Mouse (Mus musculus) left cerebral cortex, postnatal 4 days (tissue): ENCODE data around the gene Fscn2. TPM values are rescaled to one million over a fixed set of nuclear protein-coding genes. Genes with fewer than 3 reads are reported as not detected.

Source experiments
- DNase-seq: peaks from one replicate; pipeline ENCODE4 v3.0.0-alpha.2; 2022
- intact Hi-C: fragments of 180-260 bp; cut with DNase I; formaldehyde crosslinking; loops from one replicate; pipeline ENCODE4 v1.15.1; 2025
- total RNA-seq, 2 experiments: library from RNA; stranded (reverse); gene quantifications; 2 replicates each; pipeline ENCODE4 v1.2.3; 2021

Gene Fscn2
- under 1 TPM; 0.42 to 0.44 TPM for total RNA-seq

DNA sequence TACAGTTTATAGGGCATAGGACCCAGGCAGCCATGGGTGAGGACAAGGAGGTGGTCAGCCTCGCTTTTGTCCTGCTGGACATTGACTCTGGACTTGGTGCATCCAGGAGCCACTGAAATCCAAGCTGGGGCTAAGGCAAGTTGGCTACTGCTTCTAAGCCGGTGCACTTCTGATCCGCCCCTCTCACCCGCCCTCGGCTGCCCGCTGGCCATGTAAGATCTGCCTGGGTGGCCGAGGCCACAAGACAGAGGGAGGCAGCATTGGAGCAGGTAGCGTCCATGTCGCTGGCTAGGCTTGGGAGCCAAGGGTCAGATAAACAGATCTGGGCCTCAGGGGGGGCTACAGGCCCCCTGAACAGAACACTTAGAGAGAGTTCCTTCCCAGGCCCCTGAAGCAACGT is at the start of gene Fscn2:
Fscn2 (plus strand) TSS at position 240 of the 400 bp plus-strand sequence.
- DNase-seq: no peak
- intact Hi-C loops: no loop called here

- DNase-seq: no peak
- intact Hi-C loops: no loop called here
Measured at GRCm38 (mm10) chr11:120311561-120311960, 49.8 kb upstream of the Fscn2 start.

GRCm38 (mm10) chr11:120312069-120312468 is 49.3 kb upstream of the Fscn2 start:
- no peak for DNase-seq
- intact Hi-C loops: no loop called here

- intact Hi-C loops: no loop called here
- no peak for DNase-seq
Measured at GRCm38 (mm10) chr11:120313906-120314685, 47.2 kb upstream of the Fscn2 start.

DNA sequence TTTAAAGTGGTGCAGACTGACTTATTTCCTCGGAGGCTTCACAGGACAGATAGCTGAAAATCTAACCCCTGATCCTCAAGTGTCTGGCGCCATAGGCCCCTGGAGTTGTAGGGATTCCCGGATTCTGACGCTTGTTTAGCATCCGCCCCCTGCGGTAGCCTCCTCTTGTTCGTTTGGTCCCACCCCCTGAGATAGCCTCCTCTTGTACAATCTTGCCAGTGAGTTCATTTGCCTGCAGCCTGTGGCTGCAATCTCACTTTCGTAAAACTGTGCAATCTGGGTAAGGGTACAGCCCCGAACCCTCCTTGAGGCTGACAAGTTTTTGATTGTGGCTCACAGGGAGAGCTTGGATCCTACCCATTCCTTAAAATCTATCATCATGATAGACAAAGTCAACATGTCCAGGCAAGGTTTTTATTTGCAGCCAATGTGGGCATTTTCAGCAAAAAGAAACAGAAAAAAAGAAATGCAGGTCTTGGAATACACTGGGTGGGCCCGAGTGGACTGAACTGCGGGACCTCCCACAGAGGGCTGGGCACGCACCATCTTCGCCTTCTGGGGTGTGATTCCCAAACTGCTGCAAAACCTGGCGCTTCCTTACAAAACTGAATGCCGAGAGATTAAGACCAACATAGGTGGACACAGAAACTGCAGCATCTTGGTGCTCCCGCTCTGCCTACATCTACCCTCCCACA is 46.5 kb upstream of the Fscn2 start:
- no peak for DNase-seq
- intact Hi-C loops: no loop called here

GRCm38 (mm10) chr11:120315416-120315761 is 45.9 kb upstream of the Fscn2 start:
- intact Hi-C loops: no loop called here

DNA sequence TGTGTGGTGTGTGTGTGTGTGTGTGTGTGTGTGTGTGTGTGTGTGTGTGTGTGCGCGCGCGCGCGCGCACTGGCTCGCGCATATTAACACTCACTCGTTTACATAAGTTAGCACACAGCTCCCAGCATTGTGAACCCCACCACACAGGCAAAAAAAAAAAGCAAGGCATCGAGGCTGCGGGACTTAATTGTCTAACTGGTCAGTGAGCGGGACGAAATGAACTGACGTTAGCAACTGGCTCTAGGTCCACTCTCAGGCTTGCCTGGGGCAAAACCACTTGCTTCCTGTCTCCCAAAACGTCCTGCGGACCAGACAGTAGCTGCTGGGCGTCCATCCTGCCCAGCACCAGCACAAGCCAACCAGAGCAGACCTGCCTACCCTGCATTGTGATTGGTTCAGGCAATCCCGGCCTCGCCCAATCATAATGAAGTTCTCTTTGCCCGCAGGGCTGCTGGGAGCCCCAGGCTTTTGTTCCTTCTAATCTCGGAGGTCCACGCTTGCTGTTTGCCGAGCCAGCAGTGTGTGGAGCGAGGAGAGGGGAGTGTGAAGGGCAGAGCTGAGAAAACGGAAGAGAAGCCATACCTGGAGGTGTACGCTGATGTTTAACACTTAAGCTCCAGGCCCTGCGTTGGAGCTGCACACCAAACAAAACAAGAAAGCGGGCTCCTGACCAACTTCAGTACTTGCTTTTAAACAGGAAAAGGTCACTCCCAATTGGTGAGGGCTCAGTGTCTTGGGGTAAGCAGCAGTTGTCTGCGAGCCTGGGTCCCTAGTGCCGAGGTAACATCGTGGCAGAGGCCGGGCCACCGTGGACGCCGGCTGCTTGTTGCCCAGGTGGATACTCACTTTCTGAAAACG is 45.3 kb upstream of the Fscn2 start:
- intact Hi-C loops: no loop called here
- DNase-seq: peak; percentile 94

More at GRCm38 (mm10) chr11:120315416-120315761, 45.9 kb upstream of the Fscn2 start:
- DNase-seq: peak; percentile 55

DNA sequence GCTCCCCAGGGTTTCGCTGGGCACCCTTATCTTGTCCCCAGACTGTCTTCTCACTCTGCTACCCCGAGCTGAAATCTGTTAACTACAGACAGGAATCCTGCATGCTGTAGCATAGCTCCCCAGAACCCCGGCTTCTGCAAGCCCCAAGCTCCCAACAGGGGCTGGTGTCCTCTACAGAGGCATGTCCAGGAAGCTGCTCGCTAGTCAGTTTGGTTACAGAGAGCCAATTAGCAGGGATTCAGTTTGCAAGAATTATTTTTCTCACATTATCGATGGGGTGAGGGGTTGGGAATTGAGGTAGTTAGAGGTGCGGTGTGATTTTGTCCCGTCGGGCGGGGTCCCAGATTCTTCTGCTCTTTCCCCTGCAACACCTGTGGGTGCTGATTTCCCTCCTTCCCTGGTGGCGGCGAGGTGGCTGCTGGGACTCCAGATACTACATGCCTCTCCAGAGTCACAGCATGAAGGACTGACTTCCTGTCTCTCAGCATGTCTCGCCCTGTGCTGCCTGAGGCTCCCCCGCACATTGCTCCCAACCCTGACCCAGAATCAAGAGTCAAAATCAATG is 44.6 kb upstream of the Fscn2 start:
- DNase-seq: no peak
- intact Hi-C loops: no loop called here

DNA sequence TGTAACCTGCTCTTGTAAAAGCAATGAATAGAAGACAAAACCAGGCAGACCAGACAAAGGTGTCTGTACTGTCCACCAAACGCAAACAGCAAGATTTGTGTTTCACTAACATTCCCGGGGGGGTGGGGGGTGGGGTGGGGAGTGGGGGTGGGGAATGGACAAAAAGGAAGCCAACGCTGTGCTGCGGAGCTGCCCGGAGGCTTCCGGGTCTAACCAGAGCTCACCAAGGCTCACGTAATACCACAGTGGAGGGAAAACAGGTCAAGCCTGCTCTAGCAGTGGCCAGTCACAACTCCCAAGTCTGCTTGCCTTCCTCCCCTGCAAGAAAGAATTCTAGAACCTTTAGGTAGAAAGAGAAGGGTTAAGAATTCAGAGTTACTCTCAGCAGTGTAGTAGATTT is 43.9 kb upstream of the Fscn2 start:
- no peak for DNase-seq
- intact Hi-C loops: no loop called here

DNA sequence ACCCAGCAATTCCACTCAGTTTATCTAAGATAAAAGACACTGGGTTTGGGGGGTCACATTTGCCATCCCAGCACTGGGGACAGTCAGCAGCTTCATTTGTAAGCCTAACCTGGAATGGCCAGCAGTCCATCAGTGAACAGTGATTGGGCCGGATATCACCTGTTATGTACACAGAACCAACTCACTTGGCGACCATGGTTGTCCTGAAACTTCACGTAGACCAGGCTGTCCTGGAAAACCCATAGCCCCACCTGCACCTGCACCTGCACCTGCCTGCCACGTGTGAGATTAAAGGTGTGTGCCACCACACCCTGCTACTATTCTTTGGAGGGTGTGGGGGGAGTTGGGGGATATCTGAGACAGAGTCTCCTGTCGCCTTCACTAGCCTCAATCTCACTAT is 42.0 kb upstream of the Fscn2 start:
- DNase-seq: no peak
- intact Hi-C loops: no loop called here

DNA sequence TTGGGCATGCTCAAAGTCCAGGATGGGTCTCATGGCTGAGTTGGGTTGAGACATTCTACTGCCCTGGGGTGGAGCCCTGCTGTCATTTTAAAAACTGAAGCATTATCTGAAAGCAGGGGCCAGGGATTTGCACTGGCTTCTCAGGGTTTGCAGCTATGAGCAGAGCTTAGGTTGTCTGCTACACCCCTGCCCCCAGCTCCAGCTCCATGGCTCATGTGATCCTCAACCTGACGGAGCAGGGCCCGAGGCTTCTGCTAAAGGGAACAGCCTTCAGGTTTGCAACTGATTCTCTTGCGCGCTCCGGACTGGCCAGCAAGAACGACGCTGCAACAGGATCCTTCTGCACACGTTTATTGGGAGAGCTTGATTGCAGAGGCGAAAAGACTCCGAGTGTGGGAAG is 41.2 kb upstream of the Fscn2 start:
- intact Hi-C loops: no loop called here
- no peak for DNase-seq

DNA sequence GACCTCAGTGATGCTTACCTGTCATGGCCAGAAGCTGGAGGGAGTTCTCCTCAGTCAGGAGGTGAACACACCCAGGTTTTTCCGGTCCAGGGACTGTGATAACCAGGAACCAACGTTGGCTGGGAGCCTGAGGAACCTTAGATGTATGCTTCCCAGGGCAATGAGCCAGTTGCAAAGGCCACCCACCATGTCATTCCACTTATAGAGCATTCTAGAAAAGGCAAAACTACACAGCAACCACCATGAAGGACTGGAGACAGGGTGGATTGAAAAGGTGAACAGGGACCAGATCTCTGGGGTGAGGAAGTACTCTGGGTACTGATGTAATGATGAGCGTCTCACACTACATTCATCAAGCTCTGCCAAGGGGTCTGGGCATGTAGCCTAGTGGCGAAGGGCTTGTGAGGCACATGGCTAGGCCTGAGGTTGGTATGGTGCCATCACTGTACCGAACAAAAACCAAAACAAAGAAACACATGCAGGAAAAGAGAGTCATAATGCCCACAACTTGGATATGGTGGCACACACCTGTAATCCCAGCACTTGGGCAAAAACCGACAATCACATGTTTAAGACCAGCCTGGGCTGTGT is 25.8 kb upstream of the Fscn2 start:
- DNase-seq: peak; percentile 60
- intact Hi-C loops: no loop called here

GRCm38 (mm10) chr11:120337447-120337846 is 23.9 kb upstream of the Fscn2 start:
- DNase-seq: no peak
- intact Hi-C loops: no loop called here

DNA sequence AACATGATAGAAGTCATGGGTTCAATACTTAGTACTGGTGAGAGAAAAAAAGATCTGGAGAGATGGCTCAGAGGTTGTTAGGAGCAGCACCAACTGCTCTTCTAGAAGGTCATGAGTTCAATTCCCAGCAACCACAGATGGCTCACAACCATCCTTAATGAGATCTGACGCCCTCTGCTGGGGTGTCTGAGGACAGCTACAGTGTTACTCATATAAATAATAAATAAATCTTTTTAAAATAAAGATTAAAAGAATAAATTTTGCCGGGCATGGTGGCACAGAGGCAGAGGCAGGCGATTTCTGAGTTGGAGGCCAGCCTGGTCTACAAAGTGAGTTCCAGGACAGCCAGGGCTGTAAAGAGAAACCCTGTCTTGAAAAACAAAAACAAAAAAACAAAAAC is 22.5 kb upstream of the Fscn2 start:
- no peak for DNase-seq
- intact Hi-C loops: no loop called here

GRCm38 (mm10) chr11:120339978-120340513 is 21.3 kb upstream of the Fscn2 start:
- intact Hi-C loops: no loop called here
- no peak for DNase-seq

DNA sequence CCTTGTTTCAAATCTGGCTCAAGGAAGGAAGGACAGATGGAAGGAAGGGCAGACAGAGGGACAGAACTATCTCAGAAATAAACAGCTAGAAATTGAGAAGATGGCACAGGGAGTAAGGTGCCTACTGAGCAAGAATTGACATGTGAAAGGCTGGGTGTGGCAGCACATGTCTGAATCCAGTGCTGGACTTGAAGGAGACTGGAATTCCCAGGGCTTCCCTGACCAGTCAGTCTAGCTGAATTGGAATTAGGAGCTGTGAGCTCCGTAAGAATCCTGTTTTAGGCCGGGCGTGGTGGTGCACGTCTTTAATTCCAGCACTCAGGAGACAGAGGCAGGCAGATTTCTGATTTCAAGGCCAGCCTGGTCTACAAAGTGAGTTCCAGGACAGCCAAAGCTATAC is 19.7 kb upstream of the Fscn2 start:
- intact Hi-C loops: no loop called here
- no peak for DNase-seq

- no peak for DNase-seq
- intact Hi-C loops: no loop called here
Measured at GRCm38 (mm10) chr11:120342656-120343160, 18.6 kb upstream of the Fscn2 start.

GRCm38 (mm10) chr11:120343519-120344309 is 17.6 kb upstream of the Fscn2 start:
- DNase-seq: no peak
- intact Hi-C loops: no loop called here

GRCm38 (mm10) chr11:120344310-120344920 is 16.9 kb upstream of the Fscn2 start:
- intact Hi-C loops: no loop called here

More at GRCm38 (mm10) chr11:120344310-120344920, 16.9 kb upstream of the Fscn2 start:
- no peak for DNase-seq
